Mouse (Mus musculus) bone marrow macrophage, adult 2 months (primary cell): ENCODE data around the gene Rpl41.

Experiments
- CTCF ChIP-seq: IDR thresholded peaks from 2 replicates; pipeline ENCODE4 v1.5.1; 2012; ENCODE audit warnings: low read depth, mild to moderate bottlenecking, low read length, moderate library complexity
- POLR2A ChIP-seq: IDR thresholded peaks from 2 replicates; pipeline ENCODE4 v1.6.1; 2012; ENCODE audit warnings: mild to moderate bottlenecking, low read depth, low read length, borderline replicate concordance

DNA sequence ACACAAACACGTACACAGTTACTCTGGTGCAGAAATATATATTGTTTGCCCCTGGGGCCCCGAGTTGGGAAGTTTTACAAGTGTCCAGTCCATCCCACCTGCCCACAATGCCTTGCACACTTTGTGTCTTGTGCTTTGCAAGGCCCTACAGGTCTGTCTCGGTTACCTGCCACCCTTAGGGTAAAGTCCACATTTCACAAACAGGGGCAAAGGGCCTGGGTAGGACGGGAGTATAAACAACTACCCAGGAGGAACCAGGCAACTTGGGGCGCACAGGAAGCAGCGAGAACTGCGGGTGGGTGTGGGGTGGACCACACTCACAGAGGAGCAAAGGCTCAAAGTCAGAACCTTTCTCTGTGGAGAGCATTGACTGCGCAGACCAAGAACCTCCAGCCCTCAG is 38.6 kb upstream of the Rpl41 start:
- no peak for TF ChIP-seq POLR2A
- no peak for TF ChIP-seq CTCF
